21 mouse cellular contexts compared by ENCODE assay signal in the genomic region with DNA sequence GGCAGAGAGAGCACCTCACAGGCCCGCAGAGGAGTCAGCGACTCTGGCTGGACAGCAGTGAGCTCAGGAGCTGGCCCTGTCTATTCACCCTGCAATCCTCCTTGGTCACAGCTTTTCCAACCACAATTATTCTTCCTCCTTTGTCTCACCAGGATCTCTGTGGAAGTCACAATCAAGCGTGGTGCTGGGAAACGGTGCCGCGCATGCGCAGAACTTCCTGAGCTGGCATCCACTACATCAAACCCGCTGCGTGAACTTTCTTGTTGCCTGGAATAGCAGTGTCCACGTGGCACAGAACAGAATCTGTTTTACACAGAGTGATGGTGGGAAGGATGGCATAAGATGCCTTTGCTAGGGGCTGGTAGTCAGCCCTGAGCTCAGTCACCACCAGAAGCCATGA. TPM values are rescaled to one million over a fixed set of nuclear protein-coding genes. Genes with fewer than 3 reads are reported as not detected.
DNase-seq lines count a peak whose midpoint lies in the region; ATAC-seq and TF ChIP-seq lines count a peak whose summit lies in the region.
"Had no signal": no experiment of that assay in that cellular context is flagged by ENCODE, and none has a peak within 500 bp of the region (broad histone marks: within the 10 kb centered on the region; RNA-seq: fewer than 3 reads in every experiment).

No protein-coding gene starts in this region.

- intact Hi-C loops in left cerebral cortex, postnatal 14 days (cut with DNase I) = no loop called here
- intact Hi-C loops in left cerebral cortex, adult 2 months (cut with DNase I) = no loop called here

- peaks cover 3% of the 10 kb centered on the region; the same call in 1 of the 2 replicates for H3K9me3 ChIP-seq in midbrain, embryonic 11.5 days (ENCODE audit: control insufficient read depth, low read length)
- H3K9me3 ChIP-seq: forebrain, embryonic 13.5 days; G1E; heart, embryonic 10.5 days; hindbrain, embryonic 13.5 days had no signal

- no peak overlapping the region for H3K27ac ChIP-seq in left cerebral cortex, adult 2 months
- H3K27ac ChIP-seq in midbrain, embryonic 11.5 days (ENCODE audit: low read depth, low read length) = no peak overlapping the region
- H3K27ac ChIP-seq: embryonic facial prominence, embryonic 10.5 days; forebrain, embryonic 13.5 days; heart, embryonic 10.5 days; hindbrain, embryonic 13.5 days; hindbrain, postnatal 0 days had no signal

- ATAC-seq in midbrain, embryonic 11.5 days (ENCODE audit: low FRiP score) = no peak
- ATAC-seq: activated CD4-positive, CD25-positive, alpha-beta regulatory T cell, adult 4 months; forebrain, embryonic 13.5 days; forebrain, postnatal 0 days; hindbrain, postnatal 0 days had no signal

- no peaks in the 10 kb centered on the region for H3K27me3 ChIP-seq in midbrain, embryonic 11.5 days (ENCODE audit: control insufficient read depth, insufficient read depth, low read length)

- DNase-seq in left cerebral cortex, postnatal 14 days (ENCODE audit: low spot score in 2 of 2) = peak; percentile 21 to 23
- no peak for DNase-seq in left cerebral cortex, adult 2 months (ENCODE audit: extremely low spot score in 1 of 2, low spot score in 2 of 2)
- DNase-seq in right cerebral cortex, postnatal 14 days = peak; percentile 38
- DNase-seq in right cerebral cortex, postnatal 25 days = no peak
- peak; percentile 83 for DNase-seq in R1 (ENCODE audit: low read depth, low spot score)
- no peak for DNase-seq in midbrain, embryonic 11.5 days (ENCODE audit: low spot score, missing footprints)
- no peak for DNase-seq in cerebellum, adult 18-20 months
- DNase-seq: adrenal gland, postnatal 14 days; cerebellum, adult 2 months; cerebellum, postnatal 10 days; forebrain, postnatal 0 days; gastrocnemius, postnatal 36 days; heart, adult 18-20 months; heart, postnatal 10 days had no signal

- H3K4me2 ChIP-seq in midbrain, embryonic 11.5 days = no peak overlapping the region
- H3K4me2 ChIP-seq: forebrain, embryonic 13.5 days; hindbrain, embryonic 13.5 days had no signal

- TF ChIP-seq CTCF in left cerebral cortex, adult 2 months (IDR thresholded peaks at IDR 0.05) = no peak

- peaks cover 2% of the 10 kb centered on the region; the same call in 1 of the 2 replicates for H3K4me1 ChIP-seq in midbrain, embryonic 11.5 days (ENCODE audit: control insufficient read depth, insufficient read depth, low read length)
- H3K4me1 ChIP-seq: heart, embryonic 10.5 days; hindbrain, embryonic 13.5 days had no signal

- H3K9ac ChIP-seq in midbrain, embryonic 11.5 days (ENCODE audit: low read length) = no peak overlapping the region
- H3K9ac ChIP-seq: forebrain, embryonic 13.5 days; forebrain, postnatal 0 days; hindbrain, embryonic 13.5 days had no signal

- no peaks in the 10 kb centered on the region for H3K36me3 ChIP-seq in midbrain, embryonic 11.5 days (ENCODE audit: control insufficient read depth, insufficient read depth, low read length)
- H3K36me3 ChIP-seq: embryonic facial prominence, embryonic 10.5 days; G1E; heart, embryonic 10.5 days; hindbrain, embryonic 13.5 days had no signal

- H3K4me3 ChIP-seq in left cerebral cortex, adult 2 months = no peak overlapping the region
- no peak overlapping the region for H3K4me3 ChIP-seq in midbrain, embryonic 11.5 days (ENCODE audit: low read depth, low read length)
- H3K4me3 ChIP-seq: embryonic facial prominence, embryonic 10.5 days; forebrain, embryonic 13.5 days; heart, embryonic 10.5 days; hindbrain, embryonic 13.5 days had no signal

- 91% methylated on average over 10 of the region's 10 CpGs for WGBS in midbrain, embryonic 11.5 days

RNA-seq across cellular contexts. Expression of gene Fubp3, which starts 20.5 kb away (rescaled TPM):
- 10 to 100 TPM; 45.7 to 50.4 TPM for total RNA-seq in left cerebral cortex, postnatal 14 days (2021)
- total RNA-seq in left cerebral cortex, adult 2 months (2021) = 10 to 100 TPM; 39.2 to 42.2 TPM
- polyA plus RNA-seq in midbrain, embryonic 11.5 days (2014; fragmentation: Nextera tagmentation; extraction: Ambion mirVana) = 92.6 and 97.5 TPM in 2 replicates

Comparison
In these comparisons a context has a peak if more than half of its experiments do, and no peak if none do; other contexts are left out.
1. DNase-seq: peak in left cerebral cortex, postnatal 14 days (2 of 2), right cerebral cortex, postnatal 14 days (single experiment) and R1 (single experiment); none in left cerebral cortex, adult 2 months (0 of 2), right cerebral cortex, postnatal 25 days (single experiment), midbrain, embryonic 11.5 days (single experiment) and cerebellum, adult 18-20 months (0 of 2).